Mouse (Mus musculus): ENCODE measurements around the gene Dusp9. TPM values are rescaled to one million over a fixed set of nuclear protein-coding genes. Genes with fewer than 3 reads are reported as not detected.

Dusp9 gene
- polyA plus RNA-seq (2014; fragmentation: Nextera tagmentation; extraction: Ambion mirVana): 0.25 and 0.39 TPM in 2 replicates

GRCm38 (mm10) chrX:73639255-73639675, at the start of gene Dusp9:
Gene Dusp9, plus strand, starts transcription at chrX:73639419.
- Histone ChIP-seq H3K27ac (no peak within 1 kb of the TSS), H3K9ac (no peak within 1 kb of the TSS), H3K9me3 (ENCODE audit: control insufficient read depth, low read length) (no peaks in the 10 kb centered on the region), H3K4me3 (replicated peaks; ENCODE audit: low read length) (peak within 1 kb of the TSS; percentile 26), H3K27me3 (ENCODE audit: control insufficient read depth, insufficient read depth, low read length) (peaks cover 70% of the 10 kb centered on the region), H3K4me2 (replicated peaks) (peak within 1 kb of the TSS; percentile 53), H3K36me3 (replicated peaks; ENCODE audit: control insufficient read depth, insufficient read depth) (no peaks in the 10 kb centered on the region), H3K4me1 (replicated peaks; ENCODE audit: control insufficient read depth, insufficient read depth, low read length) (0 out of 2 replicates have a peak, but pooled peaks cover 5% of the 10 kb centered on the region)
- DNase-seq (ENCODE audit: low spot score) (peak; percentile 27), ATAC-seq (ENCODE audit: low FRiP score) (peak; percentile 72)
- 21% methylated on average over 22 of the region's 28 CpGs for WGBS

DNA sequence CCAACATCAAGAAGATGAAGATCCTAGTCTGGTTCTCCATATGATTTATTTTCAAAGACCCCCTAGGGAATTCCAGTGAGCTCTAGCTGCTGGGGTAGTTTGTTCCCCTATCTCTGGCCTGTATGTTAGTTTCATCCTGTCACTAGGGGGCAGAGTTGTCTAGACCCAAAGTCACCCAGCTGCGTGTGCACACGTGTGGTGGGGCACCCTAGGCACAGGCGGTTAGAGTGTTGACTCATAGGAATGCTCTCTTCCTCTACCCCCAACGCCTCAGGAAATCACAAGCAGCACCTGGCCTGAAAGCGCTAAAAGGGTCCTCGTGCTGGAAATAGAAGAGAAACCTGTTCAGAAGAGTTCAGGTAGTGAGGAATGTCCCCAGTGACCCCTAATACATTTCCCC, 46.0 kb upstream of the Dusp9 start:
- Histone ChIP-seq H3K4me2 (replicated peaks) (no peak overlapping the region), H3K9me3 (ENCODE audit: control insufficient read depth, low read length) (peaks cover 4% of the 10 kb centered on the region; the same call in 1 of the 2 replicates), H3K27me3 (ENCODE audit: control insufficient read depth, insufficient read depth, low read length) (no peaks in the 10 kb centered on the region), H3K4me3 (replicated peaks; ENCODE audit: low read length) (no peak overlapping the region), H3K27ac (no peak overlapping the region), H3K36me3 (replicated peaks; ENCODE audit: control insufficient read depth, insufficient read depth) (no peaks in the 10 kb centered on the region), H3K4me1 (replicated peaks; ENCODE audit: control insufficient read depth, insufficient read depth, low read length) (no peaks in the 10 kb centered on the region), H3K9ac (no peak overlapping the region)
- ATAC-seq (ENCODE audit: low FRiP score): no peak
- DNase-seq (ENCODE audit: low spot score): no peak
- WGBS: 31% methylated on average over 6 of the region's 6 CpGs

- Histone ChIP-seq H3K4me2 (replicated peaks) (no peak overlapping the region), H3K4me1 (replicated peaks; ENCODE audit: control insufficient read depth, insufficient read depth, low read length) (no peaks in the 10 kb centered on the region), H3K27me3 (ENCODE audit: control insufficient read depth, insufficient read depth, low read length) (no peaks in the 10 kb centered on the region), H3K27ac (no peak overlapping the region), H3K4me3 (replicated peaks; ENCODE audit: low read length) (no peak overlapping the region), H3K9me3 (ENCODE audit: control insufficient read depth, low read length) (peaks cover 4% of the 10 kb centered on the region; the same call in 1 of the 2 replicates), H3K9ac (no peak overlapping the region), H3K36me3 (replicated peaks; ENCODE audit: control insufficient read depth, insufficient read depth) (no peaks in the 10 kb centered on the region)
- WGBS: 36% methylated on average over 11 of the region's 12 CpGs
- DNase-seq (ENCODE audit: low spot score) (no peak), ATAC-seq (ENCODE audit: low FRiP score) (no peak)
Observed at GRCm38 (mm10) chrX:73594451-73595121, 44.6 kb upstream of the Dusp9 start.

- DNase-seq (ENCODE audit: low spot score) (no peak), ATAC-seq (ENCODE audit: low FRiP score) (no peak)
- no peak overlapping the region for H3K27ac ChIP-seq
- no peak overlapping the region for H3K4me3 ChIP-seq (replicated peaks; ENCODE audit: low read length)
- WGBS: 72% methylated on average over 4 of the region's 4 CpGs
- H3K4me1 ChIP-seq (replicated peaks; ENCODE audit: control insufficient read depth, insufficient read depth, low read length): no peaks in the 10 kb centered on the region
- H3K36me3 ChIP-seq (replicated peaks; ENCODE audit: control insufficient read depth, insufficient read depth): no peaks in the 10 kb centered on the region
- H3K9ac ChIP-seq: no peak overlapping the region
- no peaks in the 10 kb centered on the region for H3K27me3 ChIP-seq (ENCODE audit: control insufficient read depth, insufficient read depth, low read length)
- H3K4me2 ChIP-seq (replicated peaks): no peak overlapping the region
- H3K9me3 ChIP-seq (ENCODE audit: control insufficient read depth, low read length): peaks cover 4% of the 10 kb centered on the region; the same call in 1 of the 2 replicates
Observed at GRCm38 (mm10) chrX:73595297-73595938, 43.8 kb upstream of the Dusp9 start.

DNA sequence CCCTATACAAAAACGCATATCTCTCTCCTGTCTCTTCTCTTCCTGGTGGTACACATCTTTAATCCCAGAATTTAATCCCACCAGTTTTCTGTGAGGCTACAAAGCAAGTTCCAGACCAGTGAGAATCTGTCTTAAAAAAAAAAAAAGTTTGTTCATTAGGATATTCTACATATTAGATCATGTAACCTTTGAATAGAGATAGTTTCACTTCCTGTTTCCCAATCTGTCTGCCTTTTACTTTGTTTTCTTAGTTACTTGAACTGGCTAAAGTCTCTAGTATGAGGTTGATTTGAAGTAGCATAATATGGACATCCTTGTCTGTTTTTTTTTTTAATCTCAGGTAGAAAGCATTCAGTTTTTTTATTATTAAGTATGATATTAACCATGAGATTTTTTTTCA, 37.8 kb upstream of the Dusp9 start:
- Histone ChIP-seq H3K9me3 (ENCODE audit: control insufficient read depth, low read length) (peaks cover 4% of the 10 kb centered on the region; the same call in 1 of the 2 replicates), H3K9ac (no peak overlapping the region), H3K4me1 (replicated peaks; ENCODE audit: control insufficient read depth, insufficient read depth, low read length) (no peaks in the 10 kb centered on the region), H3K36me3 (replicated peaks; ENCODE audit: control insufficient read depth, insufficient read depth) (no peaks in the 10 kb centered on the region), H3K27ac (no peak overlapping the region), H3K27me3 (ENCODE audit: control insufficient read depth, insufficient read depth, low read length) (no peaks in the 10 kb centered on the region), H3K4me2 (replicated peaks) (no peak overlapping the region), H3K4me3 (replicated peaks; ENCODE audit: low read length) (no peak overlapping the region)
- DNase-seq (ENCODE audit: low spot score) (no peak), ATAC-seq (ENCODE audit: low FRiP score) (no peak)
- WGBS: 63% methylated on average over 1 of the region's 1 CpGs

GRCm38 (mm10) chrX:73613665-73614064, 25.6 kb upstream of the Dusp9 start:
- Histone ChIP-seq H3K36me3 (replicated peaks; ENCODE audit: control insufficient read depth, insufficient read depth) (no peaks in the 10 kb centered on the region), H3K27me3 (ENCODE audit: control insufficient read depth, insufficient read depth, low read length) (no peaks in the 10 kb centered on the region), H3K4me2 (replicated peaks) (no peak overlapping the region), H3K4me3 (replicated peaks; ENCODE audit: low read length) (no peak overlapping the region), H3K9ac (no peak overlapping the region), H3K4me1 (replicated peaks; ENCODE audit: control insufficient read depth, insufficient read depth, low read length) (no peaks in the 10 kb centered on the region), H3K9me3 (ENCODE audit: control insufficient read depth, low read length) (no peaks in the 10 kb centered on the region), H3K27ac (no peak overlapping the region)
- 72% methylated on average over 4 of the region's 4 CpGs for WGBS
- DNase-seq (ENCODE audit: low spot score): no peak
- no peak for ATAC-seq (ENCODE audit: low FRiP score)

GRCm38 (mm10) chrX:73615876-73616275, 23.3 kb upstream of the Dusp9 start:
- ATAC-seq (ENCODE audit: low FRiP score) (no peak), DNase-seq (ENCODE audit: low spot score) (no peak)
- Histone ChIP-seq H3K4me2 (replicated peaks) (no peak overlapping the region), H3K27ac (no peak overlapping the region), H3K4me1 (replicated peaks; ENCODE audit: control insufficient read depth, insufficient read depth, low read length) (no peaks in the 10 kb centered on the region), H3K27me3 (ENCODE audit: control insufficient read depth, insufficient read depth, low read length) (no peaks in the 10 kb centered on the region), H3K9me3 (ENCODE audit: control insufficient read depth, low read length) (no peaks in the 10 kb centered on the region), H3K9ac (no peak overlapping the region), H3K4me3 (replicated peaks; ENCODE audit: low read length) (no peak overlapping the region), H3K36me3 (replicated peaks; ENCODE audit: control insufficient read depth, insufficient read depth) (no peaks in the 10 kb centered on the region)
- WGBS: 100% methylated on average over 1 of the region's 1 CpGs

DNA sequence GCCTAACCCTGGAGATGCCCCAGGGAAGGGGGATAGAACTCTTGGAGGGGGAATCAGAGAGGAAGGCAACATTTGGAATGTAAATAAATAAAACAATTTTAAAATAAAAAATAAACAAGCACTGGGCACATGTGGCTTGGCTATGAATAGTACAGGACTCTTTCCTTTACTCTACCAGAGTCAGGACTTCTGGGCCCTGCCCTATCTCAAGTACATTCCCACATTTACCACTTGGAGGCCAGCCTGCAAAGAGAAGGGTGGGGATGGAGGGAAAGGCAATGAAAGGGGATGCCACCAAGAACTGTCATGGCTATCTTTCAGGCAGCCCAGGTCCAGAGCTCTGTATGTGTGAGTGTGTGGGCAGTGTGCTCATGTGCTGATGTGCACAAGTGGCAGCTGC, 19.8 kb upstream of the Dusp9 start:
- no peak for ATAC-seq (ENCODE audit: low FRiP score)
- Histone ChIP-seq H3K27me3 (ENCODE audit: control insufficient read depth, insufficient read depth, low read length) (no peaks in the 10 kb centered on the region), H3K36me3 (replicated peaks; ENCODE audit: control insufficient read depth, insufficient read depth) (no peaks in the 10 kb centered on the region), H3K9ac (no peak overlapping the region), H3K27ac (no peak overlapping the region), H3K4me2 (replicated peaks) (no peak overlapping the region), H3K4me3 (replicated peaks; ENCODE audit: low read length) (no peak overlapping the region), H3K9me3 (ENCODE audit: control insufficient read depth, low read length) (no peaks in the 10 kb centered on the region), H3K4me1 (replicated peaks; ENCODE audit: control insufficient read depth, insufficient read depth, low read length) (no peaks in the 10 kb centered on the region)
- DNase-seq (ENCODE audit: low spot score): no peak

DNA sequence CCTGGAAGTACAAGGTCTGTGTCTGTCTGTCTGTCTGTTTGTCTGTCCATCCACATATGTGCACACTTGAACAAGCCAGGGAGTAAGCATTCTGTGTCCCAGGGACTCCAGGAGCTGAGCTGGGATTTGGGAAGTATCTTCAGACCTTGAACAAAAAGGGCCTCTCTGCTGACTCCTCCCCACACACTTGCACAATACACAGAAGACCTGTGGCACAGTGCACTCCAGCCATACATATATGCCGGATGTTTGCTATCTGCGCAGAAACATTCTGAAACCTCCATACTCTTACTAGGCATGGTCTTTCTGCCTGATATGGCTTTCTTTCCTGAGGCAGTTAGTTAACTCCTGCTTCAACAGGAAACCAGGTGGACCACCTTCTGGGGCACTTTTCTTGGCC, 19.3 kb upstream of the Dusp9 start:
- WGBS: 92% methylated on average over 2 of the region's 2 CpGs
- H3K9ac ChIP-seq: no peak overlapping the region
- no peak overlapping the region for H3K27ac ChIP-seq
- no peaks in the 10 kb centered on the region for H3K9me3 ChIP-seq (ENCODE audit: control insufficient read depth, low read length)
- H3K27me3 ChIP-seq (ENCODE audit: control insufficient read depth, insufficient read depth, low read length): no peaks in the 10 kb centered on the region
- H3K4me3 ChIP-seq (replicated peaks; ENCODE audit: low read length): no peak overlapping the region
- H3K4me1 ChIP-seq (replicated peaks; ENCODE audit: control insufficient read depth, insufficient read depth, low read length): no peaks in the 10 kb centered on the region
- no peak for DNase-seq (ENCODE audit: low spot score)
- H3K4me2 ChIP-seq (replicated peaks): no peak overlapping the region
- H3K36me3 ChIP-seq (replicated peaks; ENCODE audit: control insufficient read depth, insufficient read depth): no peaks in the 10 kb centered on the region
- no peak for ATAC-seq (ENCODE audit: low FRiP score)
